Comparison of ENCODE assay signal across 26 mouse cellular contexts in genomic region chr3:132677494-132677893, GRCm38 (mm10). TPM values are rescaled to one million over a fixed set of nuclear protein-coding genes. Genes with fewer than 3 reads are reported as not detected.
"Had no signal": no experiment of that assay in that cellular context is flagged by ENCODE, and none has a peak within 500 bp of the region (broad histone marks: within the 10 kb centered on the region; RNA-seq: fewer than 3 reads in every experiment).

No protein-coding gene starts in this region.

- H3K4me1 ChIP-seq: stomach, embryonic 15.5 days had no signal

- DNase-seq: liver, postnatal 0 days; lung, adult 2 months; lung, postnatal 14 days; lung, postnatal 36 days; right cerebral cortex, postnatal 14 days; thymus, adult 2 months; thymus, postnatal 14 days; thymus, postnatal 4 days had no signal

- H3K27ac ChIP-seq: liver, embryonic 15.5 days; lung, embryonic 15.5 days; macrophage; midbrain, embryonic 13.5 days; midbrain, embryonic 15.5 days; neural tube, embryonic 12.5 days; stomach, embryonic 15.5 days; stomach, postnatal 0 days had no signal

- H3K4me2 ChIP-seq: liver, embryonic 15.5 days; lung, embryonic 15.5 days; midbrain, embryonic 11.5 days; midbrain, embryonic 13.5 days; midbrain, embryonic 15.5 days; neural tube, embryonic 12.5 days; stomach, embryonic 15.5 days had no signal

- H3K4me3 ChIP-seq: liver, embryonic 15.5 days; lung, embryonic 15.5 days; midbrain, embryonic 13.5 days; midbrain, embryonic 15.5 days; neural tube, embryonic 12.5 days; stomach, embryonic 15.5 days had no signal

- ATAC-seq: liver, postnatal 0 days; lung, postnatal 0 days; midbrain, embryonic 13.5 days; midbrain, embryonic 15.5 days had no signal

- H3K9ac ChIP-seq: liver, embryonic 15.5 days; liver, postnatal 0 days; lung, embryonic 15.5 days; midbrain, embryonic 13.5 days; midbrain, embryonic 15.5 days; neural tube, embryonic 12.5 days; stomach, embryonic 15.5 days had no signal

- H3K27me3 ChIP-seq: liver, embryonic 15.5 days; lung, embryonic 15.5 days; midbrain, embryonic 13.5 days; midbrain, embryonic 15.5 days; neural tube, embryonic 12.5 days; stomach, embryonic 15.5 days had no signal

- H3K9me3 ChIP-seq: liver, embryonic 15.5 days; lung, embryonic 15.5 days; midbrain, embryonic 13.5 days; midbrain, embryonic 15.5 days; neural tube, embryonic 12.5 days; stomach, embryonic 15.5 days had no signal

RNA-seq across cellular contexts. Expression of gene Gimd1, which starts 47.9 kb away (rescaled TPM):
- total RNA-seq: megakaryocyte, adult 5-6 weeks; midbrain, postnatal 0 days; monocyte, adult 5-6 weeks; neutrophil, adult 5-6 weeks had no signal
- polyA plus RNA-seq: lung, adult 2 months; lung, embryonic 15.5 days; lung, postnatal 0 days; macrophage; midbrain, embryonic 11.5 days; midbrain, embryonic 13.5 days; midbrain, embryonic 15.5 days; midbrain, postnatal 0 days; neural tube, embryonic 12.5 days; neural tube, embryonic 14.5 days; spleen, adult 2 months; testis, adult 2 months; thymus, adult 2 months; urinary bladder, adult 2 months had no signal
